Mouse (Mus musculus) cerebellum, adult 9-10 months (tissue): Measurements from ENCODE around the gene Cdh11.
"Not testable (repeated sequence)": the region's sequence is repeated elsewhere in the genome, so short reads cannot be mapped to it uniquely, and the experiment has no call there.

Experiments used
- DNase-seq: peaks from one replicate; pipeline ENCODE4 v3.0.0; 2022

The Cdh11 gene

GRCm38 (mm10) chr8:102707305-102707704 lies 78.1 kb downstream of the Cdh11 start:
- DNase-seq: no peak

GRCm38 (mm10) chr8:102705376-102705905 lies 80.0 kb downstream of the Cdh11 start:
- DNase-seq: no peak

GRCm38 (mm10) chr8:102700245-102700644 lies 85.2 kb downstream of the Cdh11 start:
- DNase-seq: no peak

GRCm38 (mm10) chr8:102698232-102698837 lies 87.1 kb downstream of the Cdh11 start:
- no peak for DNase-seq

- no peak for DNase-seq
Observed at GRCm38 (mm10) chr8:102693465-102693864, 92.0 kb downstream of the Cdh11 start.

GRCm38 (mm10) chr8:102685491-102685890 lies 100.0 kb downstream of the Cdh11 start:
- DNase-seq: not testable (repeated sequence)

GRCm38 (mm10) chr8:102685023-102685422 lies 100.4 kb downstream of the Cdh11 start:
- no peak for DNase-seq

GRCm38 (mm10) chr8:102677148-102677547 lies 108.3 kb downstream of the Cdh11 start:
- no peak for DNase-seq

GRCm38 (mm10) chr8:102664561-102664960 lies 120.9 kb downstream of the Cdh11 start:
- not testable (repeated sequence) for DNase-seq

- DNase-seq: no peak
Observed at GRCm38 (mm10) chr8:102656529-102656928, 128.9 kb downstream of the Cdh11 start.

- DNase-seq: no peak
Observed at GRCm38 (mm10) chr8:102651964-102652363, 133.5 kb downstream of the Cdh11 start.

GRCm38 (mm10) chr8:102627151-102627550 lies 158.3 kb downstream of the Cdh11 start:
- DNase-seq: no peak

- no peak for DNase-seq
Observed at GRCm38 (mm10) chr8:102612146-102612545, 173.3 kb downstream of the Cdh11 start.

GRCm38 (mm10) chr8:102601327-102601726 lies 184.1 kb downstream of the Cdh11 start:
- no peak for DNase-seq

GRCm38 (mm10) chr8:102596523-102596922 lies 188.9 kb downstream of the Cdh11 start:
- DNase-seq: peak; percentile 1

- DNase-seq: no peak
Observed at GRCm38 (mm10) chr8:102593899-102594298, 191.5 kb downstream of the Cdh11 start.
